Mouse (Mus musculus) retina, adult 2 months (tissue): ENCODE measurements around the gene Ubash3a.

Experiments used
- DNase-seq: peaks from one replicate; pipeline ENCODE4 v3.0.0-alpha.2; 2012; ENCODE audit warnings: low read depth, low spot score

The Ubash3a gene

DNA sequence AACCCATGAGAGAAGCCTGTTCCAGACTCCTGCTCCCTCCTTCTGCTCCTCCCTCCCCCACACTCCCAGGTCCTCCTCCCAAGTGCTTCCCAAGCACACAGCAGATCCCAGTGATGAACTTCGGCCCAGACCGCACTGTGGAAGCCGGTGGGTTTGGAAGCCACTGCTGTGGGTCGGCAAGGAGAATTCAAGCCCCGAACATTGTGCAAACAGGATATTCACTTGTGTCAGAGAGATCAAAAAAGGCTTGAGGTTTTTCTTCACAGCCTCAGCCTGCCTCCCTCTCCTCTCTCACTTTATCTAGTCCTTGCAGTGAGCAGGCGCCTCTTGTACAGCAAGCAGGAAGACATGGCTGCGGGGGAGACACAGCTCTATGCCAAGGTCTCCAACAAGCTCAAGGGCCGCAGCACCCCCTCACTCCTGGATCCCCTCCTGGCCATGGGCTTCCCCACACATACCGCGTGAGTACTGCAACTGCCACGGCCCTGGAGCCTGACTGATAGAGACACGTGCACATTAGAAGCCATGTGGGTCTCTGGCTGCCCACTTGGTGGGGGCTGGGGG, at the start of gene Ubash3a:
TSS of gene Ubash3a (plus strand) at position 103 of the 564 bp plus-strand sequence.
- no peak for DNase-seq

DNA sequence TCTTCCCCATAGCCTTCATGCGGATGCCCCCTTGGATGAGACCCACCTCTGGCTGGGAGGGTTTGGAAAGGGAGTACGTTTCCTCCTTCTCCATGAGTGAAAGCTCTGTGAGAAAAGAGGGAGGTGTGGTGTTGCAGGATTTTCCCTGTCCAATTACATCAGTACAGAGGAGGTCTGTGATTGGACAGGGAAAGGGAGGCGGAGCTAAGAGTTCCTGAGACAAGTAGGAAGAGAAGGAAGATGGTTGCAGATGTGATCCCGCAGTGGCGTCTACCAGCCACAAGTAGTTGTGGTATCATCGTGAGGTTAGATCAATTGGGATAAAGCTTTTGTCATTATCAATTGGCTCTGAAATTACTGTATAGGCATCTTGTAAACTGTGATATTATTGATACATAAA, 49.8 kb upstream of the Ubash3a start:
- no peak for DNase-seq

DNA sequence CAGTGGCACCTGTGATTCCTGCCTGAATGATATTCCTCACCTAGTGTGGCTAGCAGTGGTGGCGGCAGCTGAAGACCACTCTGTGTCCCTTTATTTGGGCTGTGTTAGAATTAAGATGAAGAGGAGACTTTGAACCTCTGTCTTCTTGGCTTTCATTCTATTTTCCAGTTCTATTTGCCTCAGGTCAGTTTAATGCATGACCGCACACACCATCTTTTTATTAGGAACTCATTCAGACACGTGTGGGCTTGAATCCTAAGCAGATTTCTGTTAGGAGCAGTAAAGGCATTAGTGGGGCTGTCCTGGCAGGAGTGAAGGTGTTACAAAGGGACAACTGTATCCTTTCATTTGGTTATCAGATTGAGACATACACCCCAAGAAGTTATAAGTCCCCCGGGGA, 47.4 kb upstream of the Ubash3a start:
- no peak for DNase-seq

DNA sequence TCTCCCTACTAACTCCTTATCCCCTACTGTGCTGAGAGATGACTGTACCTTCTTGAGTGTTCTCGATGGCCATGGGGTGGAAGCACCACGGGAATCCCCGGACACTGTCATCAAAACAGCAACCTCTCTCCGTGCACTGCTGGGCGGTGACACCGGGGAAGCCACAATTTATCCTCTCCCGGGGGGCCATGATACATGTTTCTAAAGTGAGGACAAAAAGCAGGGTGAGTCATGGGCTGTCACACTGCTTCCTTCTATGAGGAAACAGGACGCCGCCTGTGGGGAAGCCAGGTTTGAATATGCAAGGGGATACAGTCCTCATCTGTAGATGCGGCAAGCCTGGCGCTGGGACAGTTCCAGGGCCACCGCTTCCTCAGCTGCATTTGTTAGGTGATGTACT, 45.1 kb upstream of the Ubash3a start:
- DNase-seq = no peak

DNA sequence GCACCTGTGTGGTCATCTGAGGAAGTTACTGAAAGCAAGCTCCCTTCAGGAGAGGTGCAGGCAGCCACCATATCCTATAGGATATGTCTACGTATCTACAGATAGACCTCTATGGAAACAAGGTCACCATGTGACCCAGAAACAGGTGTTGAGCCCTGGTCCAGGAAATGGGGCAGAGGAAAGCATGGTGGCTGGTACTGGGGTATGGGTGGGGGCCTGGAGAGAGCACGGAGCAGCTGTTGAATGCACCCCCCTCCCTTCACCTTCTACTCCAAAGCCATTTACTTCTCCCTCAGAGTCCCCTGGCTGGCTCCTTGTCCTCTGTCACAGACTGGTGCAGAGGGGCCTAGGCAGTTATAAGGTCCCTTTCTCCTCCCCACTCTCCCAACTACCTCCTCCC, 43.9 kb upstream of the Ubash3a start:
- no peak for DNase-seq

DNA sequence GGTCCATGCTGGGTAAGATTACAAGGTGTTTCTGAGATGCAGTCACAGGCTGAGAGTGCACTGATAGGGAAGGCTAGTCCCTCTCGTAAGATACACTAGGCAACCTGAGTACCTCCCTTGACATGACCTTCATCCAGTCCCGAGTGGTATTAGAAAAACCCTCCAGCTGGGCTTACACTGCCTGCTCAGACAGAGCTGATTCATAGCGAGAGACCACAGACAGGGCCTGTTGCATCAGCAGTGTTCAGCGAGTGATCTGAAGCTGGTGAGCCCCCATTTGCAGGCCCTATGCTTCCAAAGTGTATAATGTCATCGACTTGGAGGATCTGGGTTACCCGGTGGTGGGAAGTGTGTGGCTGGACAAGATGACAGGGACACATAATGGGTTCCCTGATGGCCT, 42.5 kb upstream of the Ubash3a start, which contains the start of gene Tff1:
TSS of gene Tff1 (minus strand) at position 151 of the 400 bp plus-strand sequence.
- no peak for DNase-seq

DNA sequence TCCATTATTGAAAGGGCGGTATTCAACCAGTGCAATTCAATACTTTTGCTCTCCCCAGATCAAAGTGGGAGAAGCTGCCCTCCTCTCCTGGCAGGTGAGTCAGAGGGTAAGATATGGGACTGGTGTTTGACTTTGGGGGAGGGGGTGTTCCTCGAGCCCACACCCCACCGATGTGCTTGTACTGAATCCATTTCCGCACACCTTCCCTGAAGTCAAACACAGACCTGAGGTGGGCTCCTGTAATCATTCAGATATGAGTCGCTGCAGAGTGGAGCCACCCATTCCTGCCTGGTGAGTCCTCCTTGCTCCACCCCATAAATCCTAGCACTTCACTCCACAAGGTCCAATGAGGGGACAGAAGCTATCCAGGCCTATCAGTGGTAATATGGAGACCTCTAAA, 37.9 kb upstream of the Ubash3a start:
- no peak for DNase-seq

DNA sequence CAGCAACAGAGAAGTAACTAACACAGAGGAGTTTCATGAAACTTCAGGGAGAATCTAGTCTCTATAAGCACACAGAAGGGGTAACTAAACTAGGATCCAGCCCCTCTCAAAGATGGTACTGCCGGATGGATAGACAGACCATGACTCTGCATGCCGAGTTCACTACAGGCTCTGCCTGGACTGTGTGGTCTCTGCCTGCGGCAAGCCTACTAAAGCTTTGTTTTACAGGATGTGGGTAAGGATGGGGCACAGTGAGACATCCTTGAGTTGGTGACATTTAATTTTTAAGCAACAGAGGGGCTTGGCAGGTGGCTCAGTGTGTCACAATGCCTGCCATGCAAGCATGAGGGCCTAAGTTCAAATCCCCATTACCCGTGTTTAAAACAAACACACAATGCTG, 31.4 kb upstream of the Ubash3a start:
- no peak for DNase-seq

DNA sequence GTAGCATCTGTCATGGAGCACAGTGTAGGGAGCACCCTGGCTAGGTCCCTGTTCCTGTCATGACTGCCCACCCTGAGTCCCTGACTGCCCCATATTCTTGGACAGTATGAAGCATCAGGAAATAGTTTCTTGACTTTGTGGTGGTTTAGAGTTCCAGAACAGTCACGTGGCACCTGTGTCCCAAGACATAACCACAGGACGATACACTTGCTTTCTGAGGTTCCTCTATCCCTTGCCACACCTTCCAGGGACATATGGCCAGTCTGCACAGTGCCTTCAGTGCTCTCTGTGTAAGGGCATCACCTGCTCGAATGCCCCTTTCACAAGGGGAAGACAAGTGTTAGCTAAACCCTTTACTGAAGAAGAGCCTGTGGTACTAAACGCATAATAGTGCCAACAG, 26.2 kb upstream of the Ubash3a start:
- no peak for DNase-seq

DNA sequence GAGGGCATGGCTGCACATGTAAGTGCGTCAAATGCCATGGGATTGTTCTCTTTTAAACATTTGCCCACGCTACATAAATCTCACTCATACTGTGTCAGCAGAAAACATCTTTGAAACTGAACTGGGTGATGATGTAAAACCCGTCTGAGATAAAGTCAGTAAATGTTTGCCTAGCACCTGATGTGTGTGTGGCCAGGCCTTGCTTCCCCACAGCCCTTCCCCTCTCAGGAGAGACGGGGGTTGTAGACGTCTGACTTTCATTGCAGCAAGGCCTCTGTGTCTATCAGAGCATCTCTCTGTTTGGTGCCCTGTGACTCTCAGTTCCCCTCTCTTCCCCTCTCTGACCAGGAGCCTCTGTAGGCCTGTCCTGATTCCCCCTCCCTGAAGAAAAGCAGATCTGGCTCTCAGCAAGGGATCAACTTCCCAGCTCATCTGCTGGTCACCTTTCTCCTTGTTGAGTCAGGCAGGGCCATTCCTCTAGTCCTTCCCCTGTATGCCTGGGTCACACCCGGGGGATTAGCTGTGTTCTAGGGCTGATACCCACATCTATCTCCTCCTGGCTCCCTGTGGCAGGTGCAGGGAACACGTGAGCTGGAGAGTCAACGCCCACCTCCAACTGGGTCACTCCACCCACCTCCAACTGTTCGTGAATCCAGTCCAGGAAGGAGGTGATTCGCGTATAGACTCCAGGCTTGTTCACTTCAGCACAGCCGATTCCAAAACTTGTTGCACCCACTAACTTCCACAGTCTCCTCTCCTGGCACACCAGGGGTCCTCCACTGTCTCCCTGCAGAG, 24.3 kb upstream of the Ubash3a start:
- no peak for DNase-seq

DNA sequence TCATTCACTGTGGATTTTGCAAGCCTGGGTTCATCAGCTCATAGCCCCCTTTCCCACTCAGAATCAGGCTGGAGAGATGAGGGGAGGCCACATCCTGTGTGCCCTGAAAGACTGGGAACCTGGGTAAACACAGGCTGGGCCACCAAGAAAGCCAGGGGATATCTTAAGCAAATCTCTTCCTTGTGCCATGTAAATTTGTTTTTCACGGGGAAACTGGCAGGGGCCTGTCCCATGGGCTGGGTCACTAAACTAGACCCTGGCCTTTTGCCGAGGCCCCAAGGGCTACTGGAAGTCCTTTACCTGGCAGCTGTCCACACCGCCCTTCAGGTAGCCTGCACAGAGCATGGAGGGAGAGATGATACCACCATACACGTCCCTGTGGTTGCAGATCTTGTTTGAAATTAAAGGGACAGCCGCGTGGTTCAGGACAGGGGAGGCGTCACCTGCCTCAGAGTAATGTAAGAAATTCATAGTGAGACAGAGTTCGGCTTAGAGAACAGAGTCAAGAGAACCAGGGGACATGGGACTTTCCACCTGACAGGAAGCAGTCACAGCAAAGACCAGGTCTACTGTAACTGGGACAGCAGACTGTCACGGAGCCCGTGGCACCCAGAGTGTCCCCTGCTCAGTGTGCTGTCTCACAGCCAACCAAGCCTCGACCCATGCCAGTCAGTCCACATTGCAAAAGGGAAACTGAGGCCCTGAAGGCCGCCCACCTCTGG, 23.2 kb upstream of the Ubash3a start:
- no peak for DNase-seq

DNA sequence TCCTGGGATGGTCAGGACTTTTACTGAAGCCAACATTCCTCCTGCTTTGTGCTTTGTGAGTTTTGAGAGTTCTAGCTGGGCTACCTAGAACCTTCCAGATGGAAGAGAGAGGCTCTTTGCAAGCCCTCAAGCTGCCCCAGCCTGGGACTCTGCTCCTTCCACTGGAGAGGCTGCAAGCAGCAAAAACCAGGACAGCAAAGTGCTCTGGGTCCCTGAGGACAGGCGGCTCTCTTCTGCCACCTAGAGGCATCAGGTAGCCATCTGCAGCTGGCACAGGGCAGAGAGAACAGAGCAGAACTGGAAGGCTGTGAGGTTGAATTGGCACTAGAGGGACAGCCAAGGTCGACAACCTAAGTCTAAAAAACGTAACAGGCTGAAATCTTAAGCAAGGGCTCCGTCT, 20.3 kb upstream of the Ubash3a start:
- peak; percentile 48 for DNase-seq

DNA sequence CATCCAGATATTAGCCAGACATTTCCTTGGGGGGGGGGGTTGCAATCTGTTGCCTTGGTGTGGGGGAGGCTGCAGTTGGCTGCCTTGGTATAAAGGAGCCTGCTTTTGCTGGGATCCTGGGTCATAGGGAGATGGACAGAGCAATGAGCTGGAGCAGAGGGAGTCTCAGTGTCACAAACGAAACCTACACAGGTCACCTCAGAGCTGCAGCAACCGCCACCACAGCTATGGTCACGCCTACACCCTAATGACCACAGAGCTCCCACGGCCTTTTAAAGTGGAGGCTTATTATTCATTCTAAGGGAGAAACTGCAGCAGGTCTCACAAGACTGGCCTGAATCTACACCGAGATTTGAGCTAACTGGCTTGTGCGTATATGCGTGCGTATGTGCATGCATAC, 15.8 kb upstream of the Ubash3a start:
- no peak for DNase-seq

DNA sequence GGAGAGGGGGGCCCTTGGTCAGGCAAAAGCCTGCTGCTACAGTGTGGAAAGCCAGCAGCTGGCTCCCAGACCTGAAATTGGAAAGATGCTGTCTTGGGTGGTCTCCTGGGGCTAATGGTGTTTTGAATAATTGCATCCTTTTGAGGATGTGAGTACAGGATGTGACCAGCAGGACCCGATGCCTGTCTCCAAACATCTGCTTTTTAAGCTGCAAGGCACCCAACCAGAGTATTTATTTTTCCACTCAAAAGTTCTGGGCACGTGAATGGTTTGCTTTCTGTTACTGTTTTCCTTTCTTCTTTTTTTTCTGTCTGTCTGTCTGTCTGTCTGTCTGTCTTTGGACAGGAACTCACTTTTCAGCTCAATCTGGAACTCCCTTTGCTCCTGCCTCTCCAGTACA, 15.0 kb upstream of the Ubash3a start:
- DNase-seq = no peak

DNA sequence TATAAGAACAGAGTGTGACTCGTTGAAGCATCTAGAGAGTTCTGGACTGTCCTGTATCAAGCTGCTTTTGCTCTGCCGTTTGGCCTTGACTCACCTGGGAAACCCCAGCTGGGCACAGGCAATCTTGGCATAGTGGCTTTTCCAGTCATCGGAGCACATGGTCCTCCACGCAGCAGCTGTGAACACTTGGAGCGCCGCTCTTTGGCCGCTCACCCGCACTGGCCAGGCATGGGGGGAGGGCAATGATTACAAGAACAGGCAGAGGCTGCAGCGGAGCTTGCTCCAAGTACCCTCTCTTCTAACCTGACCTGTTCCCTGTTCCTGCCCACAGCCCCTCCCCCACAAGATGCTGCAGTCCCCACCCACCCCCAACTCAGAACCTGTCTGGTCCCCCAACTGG, 14.3 kb upstream of the Ubash3a start:
- DNase-seq = no peak

DNA sequence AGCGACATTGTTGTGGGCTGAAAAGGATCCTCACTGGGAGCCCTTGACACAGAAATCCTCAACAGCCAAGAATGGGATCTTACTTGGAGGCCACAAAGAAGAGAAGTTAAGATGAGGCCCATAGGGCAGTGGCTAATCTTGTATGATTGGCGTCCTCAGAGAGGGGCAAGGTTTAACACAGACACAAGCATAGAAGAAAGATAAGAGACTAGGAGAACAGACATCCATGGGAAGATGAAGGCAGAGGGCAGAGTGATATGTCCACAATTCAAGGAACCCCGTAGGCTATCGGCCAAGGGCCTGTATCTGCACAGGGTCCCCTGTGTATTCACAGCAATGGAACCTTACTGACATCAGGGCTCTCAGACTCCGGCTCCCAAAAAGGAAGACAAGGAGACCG, 12.5 kb upstream of the Ubash3a start:
- no peak for DNase-seq

DNA sequence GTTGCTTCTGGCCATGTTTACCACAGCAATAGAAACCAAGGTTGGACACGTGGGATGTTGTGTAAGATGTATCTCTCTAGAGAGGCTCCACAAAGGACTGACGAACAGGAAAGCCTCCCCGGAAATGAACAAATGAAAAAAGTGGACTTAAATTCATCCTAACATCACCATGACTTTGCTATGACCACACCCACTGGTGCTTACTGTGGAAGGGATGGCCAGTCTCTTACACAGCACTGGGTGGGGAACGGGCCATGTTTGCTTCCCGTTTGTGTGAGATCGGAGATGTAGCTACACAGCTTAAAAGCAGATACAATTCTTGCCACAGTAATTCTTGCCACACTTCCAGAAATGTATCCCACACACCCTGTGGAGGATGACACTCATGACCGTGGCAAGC, 11.4 kb upstream of the Ubash3a start:
- no peak for DNase-seq

DNA sequence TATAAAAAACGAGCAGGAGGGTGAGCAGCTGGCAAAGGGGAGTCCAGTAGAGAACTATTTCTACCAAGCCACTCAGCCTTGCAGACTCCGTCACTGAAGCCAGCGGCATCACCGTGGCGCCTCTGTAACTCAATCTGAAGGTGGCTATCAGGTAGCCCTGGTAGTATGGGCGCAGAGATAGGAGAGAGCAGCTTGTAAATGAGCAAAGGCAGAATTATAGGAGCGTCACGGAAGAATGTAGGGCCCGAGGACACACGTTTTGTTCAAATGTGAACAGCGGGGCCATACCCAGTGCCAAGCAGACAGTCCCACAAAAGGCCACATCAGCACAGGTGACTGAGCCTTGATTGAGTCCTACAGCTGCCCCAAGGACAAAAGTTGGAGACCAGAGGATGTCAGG, 8.8 kb upstream of the Ubash3a start, which contains the start of gene Tmprss3:
TSS of gene Tmprss3 (minus strand) at position 101 of the 400 bp plus-strand sequence.
- no peak for DNase-seq

DNA sequence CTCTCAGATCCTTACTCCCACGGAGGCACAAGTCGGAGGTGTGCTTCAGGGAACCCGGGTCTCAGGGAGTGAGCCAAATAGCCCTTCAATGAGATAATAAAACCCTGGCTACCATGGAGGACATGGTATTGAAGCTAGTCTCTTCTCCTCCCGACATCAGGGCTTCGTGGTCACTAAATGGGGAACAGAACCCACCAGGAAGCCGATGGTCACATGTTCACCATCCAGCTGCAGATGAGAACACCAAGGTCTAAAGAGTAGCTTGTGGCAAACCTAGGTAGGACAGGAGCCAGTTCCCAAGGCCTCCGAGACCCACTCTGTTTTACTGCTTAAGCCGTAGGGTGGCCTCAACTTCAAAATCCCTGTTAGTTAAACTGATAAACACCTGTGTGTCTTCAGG, 981 bp downstream of the Ubash3a start:
- DNase-seq = no peak

DNA sequence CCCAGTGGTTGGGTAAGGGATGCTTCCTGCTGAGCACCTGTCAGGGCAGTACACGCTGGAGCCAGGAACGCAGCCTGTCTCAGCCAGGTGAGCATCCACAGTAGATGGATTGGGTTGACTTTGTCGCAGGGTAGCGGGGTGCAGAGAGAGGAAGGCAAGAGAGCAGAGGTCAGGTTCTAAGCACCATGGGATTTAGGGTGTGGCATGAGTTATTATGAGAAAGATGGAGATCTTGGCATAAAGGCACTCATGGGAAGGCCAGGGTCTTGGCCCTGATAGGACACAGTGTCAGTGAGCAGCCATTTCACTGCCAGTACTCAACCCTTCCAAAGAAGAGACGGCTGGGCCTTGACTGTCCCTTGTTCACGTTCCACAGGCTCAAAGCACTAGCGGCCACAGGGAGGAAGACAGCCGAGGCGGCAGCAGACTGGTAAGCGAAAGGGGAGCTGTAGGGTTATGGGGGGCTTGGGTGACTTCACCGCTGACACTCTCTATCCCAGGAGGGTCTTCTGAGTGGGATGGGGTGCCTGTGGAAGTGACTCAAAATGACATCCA, 1.8 kb downstream of the Ubash3a start:
- no peak for DNase-seq

DNA sequence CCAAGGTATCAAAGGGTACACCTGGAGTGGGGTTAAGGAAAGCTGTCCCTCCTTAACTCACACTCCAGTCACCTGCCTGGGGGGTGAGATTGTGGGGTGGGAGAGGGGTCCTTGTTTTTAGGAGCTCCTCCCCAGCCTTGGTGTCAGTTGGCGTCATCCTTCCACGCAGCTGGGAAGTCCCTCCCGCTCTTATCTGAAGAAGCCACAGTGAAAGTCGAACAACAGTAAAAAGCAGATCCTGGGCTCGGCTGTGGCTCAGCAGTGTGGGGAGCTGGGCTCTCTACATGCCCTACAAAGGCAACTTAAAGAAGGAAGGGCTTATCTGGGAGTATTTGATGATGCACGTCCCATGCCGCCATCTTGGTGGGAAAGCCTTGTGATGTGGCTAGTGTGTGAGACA, 2.6 kb downstream of the Ubash3a start:
- no peak for DNase-seq

DNA sequence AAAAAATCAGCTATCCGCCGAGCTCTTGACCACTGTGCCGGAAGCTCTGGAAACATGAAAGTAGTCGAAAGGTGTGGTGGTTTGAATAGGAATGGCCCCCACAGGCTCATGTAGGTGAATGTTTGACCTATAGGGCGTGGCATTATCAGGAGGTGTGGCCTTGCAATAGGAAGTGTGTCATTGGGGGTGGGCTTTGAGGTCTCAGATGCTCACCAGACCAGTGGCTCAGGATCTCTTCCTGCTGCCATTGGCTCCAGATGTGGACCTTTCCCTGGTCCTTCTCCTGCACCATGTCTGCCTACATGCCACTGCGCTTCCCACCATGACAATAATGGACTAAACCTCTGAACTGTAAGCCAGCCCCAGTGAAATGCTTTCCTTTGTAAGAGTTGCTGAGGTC, 4.2 kb downstream of the Ubash3a start:
- no peak for DNase-seq
